Mouse (Mus musculus): Measurements from ENCODE around the gene Rbpjl.

GRCm38 (mm10) chr2:164430697-164431096 is 27.8 kb downstream of the Rbpjl start:
- no peak for TF ChIP-seq CTCF (IDR thresholded peaks at IDR 0.05; ENCODE audit: borderline replicate concordance, control insufficient read depth, extremely low read depth, insufficient read depth, low read length, poor library complexity)
- TF ChIP-seq POLR2A (IDR thresholded peaks at IDR 0.05; ENCODE audit: control insufficient read depth, extremely low read depth, insufficient read depth, low read length, poor library complexity) = no peak
